Mouse (Mus musculus): Measurements from ENCODE around the gene Dnajc5. TPM values are rescaled to one million over a fixed set of nuclear protein-coding genes. Genes with fewer than 3 reads are reported as not detected.

Gene Dnajc5
- total RNA-seq (2021): 100 to 1,000 TPM in 1 of 2 experiments, 10 to 100 TPM in 1; 96.7 to 104 TPM

GRCm38 (mm10) chr2:181520118-181520935 lies at the start of gene Dnajc5:
Gene Dnajc5, plus strand, starts transcription at chr2:181520485.
- peak; percentile 98 to 99 for DNase-seq
- intact Hi-C loops (cut with DNase I): loop anchor here (2.0 kb wide), 3 partner anchors 50 to 62 kb away; partner anchors contain the start of gene Zbtb46

GRCm38 (mm10) chr2:181471246-181471645 lies 49.0 kb upstream of the Dnajc5 start:
- peak; percentile 81 to 83 for DNase-seq
- intact Hi-C loops (cut with DNase I): no loop called here

GRCm38 (mm10) chr2:181472256-181472827 lies 47.9 kb upstream of the Dnajc5 start:
- intact Hi-C loops (cut with DNase I): no loop called here
- DNase-seq: peak in 1 of 2 experiments; percentile 26

DNA sequence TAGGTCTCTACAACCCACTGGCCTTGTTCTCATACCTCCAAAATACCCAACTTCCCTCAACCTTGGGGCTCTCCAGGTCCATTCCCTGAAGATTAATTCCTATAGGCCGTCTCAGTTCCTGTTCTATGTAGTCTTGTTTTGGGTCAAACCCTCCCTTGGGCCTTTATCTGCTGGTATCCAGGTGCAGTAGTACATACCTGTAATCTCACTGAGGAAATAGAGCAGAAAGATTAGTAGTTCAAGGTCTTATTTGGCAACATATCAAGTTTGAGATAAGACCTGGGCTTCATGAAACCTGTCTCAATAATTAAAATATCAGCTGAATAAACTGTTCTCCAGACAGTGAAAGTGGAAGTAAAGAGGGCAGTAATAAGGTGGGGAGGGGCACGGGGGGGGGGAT lies 37.2 kb upstream of the Dnajc5 start:
- no peak for DNase-seq
- intact Hi-C loops (cut with DNase I): loop anchor here (2.0 kb wide), 1 partner anchor 72 kb away; no protein-coding TSS in a partner anchor

DNA sequence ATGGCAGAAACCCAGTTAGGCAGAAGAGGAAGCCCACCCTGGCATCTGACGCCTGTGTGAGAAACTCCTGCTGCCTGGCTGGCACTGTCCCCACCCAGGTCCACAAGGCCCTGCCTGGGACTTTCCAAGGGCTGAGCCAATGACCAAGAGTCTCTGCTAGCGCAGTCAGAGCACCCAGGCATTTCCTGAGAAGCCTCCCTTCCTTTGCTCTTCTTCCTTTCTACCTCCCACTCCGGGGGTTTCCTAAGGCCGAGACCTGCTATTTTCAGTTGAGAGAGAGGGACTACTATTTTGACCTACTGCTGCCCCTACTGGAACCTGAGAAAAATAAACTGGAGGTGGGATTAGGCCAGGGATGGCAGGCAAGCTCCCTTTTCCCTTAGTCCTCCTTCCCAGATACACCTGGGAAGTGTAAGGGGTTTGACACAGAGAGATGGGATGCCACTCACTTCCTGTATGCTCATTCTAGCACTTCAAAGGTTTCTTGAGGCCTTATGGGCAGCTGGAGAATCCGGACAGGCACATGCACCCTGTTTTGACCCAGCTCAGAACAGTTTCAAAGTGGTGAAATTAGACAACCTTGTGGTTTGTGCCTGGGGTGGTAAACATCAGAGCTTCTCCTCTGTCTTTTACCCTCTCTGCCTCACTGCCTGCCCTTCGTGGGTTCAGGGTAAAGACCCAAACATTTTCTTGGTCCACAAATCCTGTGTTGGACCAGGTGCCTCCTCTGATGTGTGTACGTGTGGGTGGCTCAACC lies 36.5 kb upstream of the Dnajc5 start:
- DNase-seq: peak; percentile 66 to 73
- intact Hi-C loops (cut with DNase I): loop anchor here (2.0 kb wide), 1 partner anchor 73 kb away; no protein-coding TSS in a partner anchor

- intact Hi-C loops (cut with DNase I): no loop called here
- DNase-seq: peak in 1 of 2 experiments; percentile 41
Observed at GRCm38 (mm10) chr2:181484456-181485233, 35.6 kb upstream of the Dnajc5 start.

DNA sequence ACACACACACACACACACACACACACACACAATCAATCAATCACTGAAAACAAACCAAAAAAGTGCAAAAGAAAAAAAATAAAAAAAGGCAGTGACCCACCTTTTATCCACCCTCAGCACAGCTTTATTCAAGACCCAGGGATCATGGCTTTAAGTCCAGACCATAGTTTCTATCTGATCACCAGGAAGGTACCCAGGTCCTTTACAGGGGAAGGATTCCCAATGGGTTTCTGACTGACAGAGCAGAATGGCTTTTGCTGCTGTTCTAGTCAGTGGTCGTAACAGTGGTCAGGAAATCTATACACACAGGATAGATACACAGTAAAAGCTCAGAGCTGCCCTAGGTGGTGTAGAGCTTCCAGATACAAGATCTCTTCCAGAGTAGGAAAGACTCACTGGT lies 34.5 kb upstream of the Dnajc5 start:
- DNase-seq: no peak
- intact Hi-C loops (cut with DNase I): no loop called here

DNA sequence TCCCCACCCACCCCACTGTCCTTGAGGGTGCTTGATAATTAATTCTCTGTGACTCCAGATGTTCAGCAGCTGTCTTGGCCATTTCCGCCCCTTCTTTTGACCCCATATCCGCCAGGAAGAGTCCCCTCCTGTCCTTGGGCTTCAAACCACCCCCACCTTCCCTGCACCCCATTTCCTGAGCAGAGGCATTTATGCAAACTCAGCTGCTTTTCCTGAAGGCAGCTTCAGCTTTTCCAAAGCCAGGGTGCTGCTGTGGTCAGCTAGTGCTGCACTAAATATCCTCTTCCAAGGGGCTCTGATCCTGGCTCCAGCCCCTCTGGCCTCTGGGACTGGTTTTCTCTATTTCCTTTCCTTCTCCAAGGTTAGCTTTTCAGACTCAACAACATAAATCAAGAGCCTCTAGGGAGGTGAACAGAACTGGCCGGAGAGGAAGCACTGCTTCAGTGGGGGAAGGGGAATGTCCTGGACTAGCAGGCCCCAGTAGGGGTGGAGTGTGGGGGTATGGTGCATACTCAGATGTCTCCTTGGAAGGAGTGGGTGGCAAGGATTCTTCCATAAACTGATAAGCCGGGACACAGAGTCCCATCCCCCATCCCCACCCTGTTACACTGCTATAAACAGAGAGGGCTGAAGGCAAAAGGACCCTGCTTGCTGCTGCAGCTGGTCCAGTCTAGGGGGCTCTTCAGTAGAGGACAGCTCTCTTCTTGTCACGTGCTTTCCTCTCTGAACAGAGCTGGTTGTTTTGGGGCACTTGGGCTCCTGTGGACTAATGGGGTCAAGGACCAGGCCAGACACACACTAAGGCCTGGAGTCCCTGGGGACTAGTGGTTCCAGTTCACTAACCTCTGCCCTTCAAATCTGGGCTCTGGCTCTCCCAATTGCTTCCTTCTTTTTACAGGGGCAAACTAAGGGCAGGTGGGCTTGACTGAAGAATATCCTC lies 32.7 kb upstream of the Dnajc5 start:
- DNase-seq: peak; percentile 69 to 73
- intact Hi-C loops (cut with DNase I): no loop called here

DNA sequence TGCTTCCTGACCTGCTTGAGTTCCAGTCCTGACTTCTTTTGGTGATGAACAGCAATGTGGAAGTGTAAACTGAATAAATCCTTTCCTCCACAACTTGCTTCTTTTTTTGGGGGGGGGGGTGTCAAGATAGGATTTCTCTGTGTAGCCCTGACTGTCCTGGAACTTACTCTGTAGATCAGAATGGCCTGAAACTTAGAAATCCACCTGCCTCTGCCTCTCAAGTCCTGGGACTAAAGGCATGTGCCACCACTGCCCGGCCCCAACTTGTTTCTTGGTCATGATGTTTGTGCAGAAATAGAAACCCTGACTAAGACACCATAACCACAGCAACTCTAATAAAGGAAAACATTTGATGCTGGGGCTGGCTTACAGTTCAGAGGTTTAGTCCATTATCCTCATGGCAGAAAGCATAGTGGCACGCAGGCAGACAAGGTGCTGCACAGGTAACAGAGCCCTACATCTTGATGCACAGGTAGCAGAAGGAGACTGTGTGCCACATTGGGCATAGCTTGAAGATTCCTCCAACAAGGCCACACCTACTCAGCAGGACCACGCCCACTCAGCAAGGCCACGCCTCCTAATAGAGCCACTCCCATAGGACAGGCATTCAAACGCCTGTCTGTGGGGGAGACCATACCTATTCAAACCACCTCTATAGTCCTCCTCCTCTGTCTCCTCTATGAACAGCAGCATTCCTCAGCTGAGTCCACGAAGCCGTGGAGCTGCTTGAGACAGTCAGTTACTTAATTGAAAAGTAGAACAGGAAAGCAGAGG lies 28.7 kb upstream of the Dnajc5 start:
- intact Hi-C loops (cut with DNase I): no loop called here
- peak in 1 of 2 experiments; percentile 32 for DNase-seq

DNA sequence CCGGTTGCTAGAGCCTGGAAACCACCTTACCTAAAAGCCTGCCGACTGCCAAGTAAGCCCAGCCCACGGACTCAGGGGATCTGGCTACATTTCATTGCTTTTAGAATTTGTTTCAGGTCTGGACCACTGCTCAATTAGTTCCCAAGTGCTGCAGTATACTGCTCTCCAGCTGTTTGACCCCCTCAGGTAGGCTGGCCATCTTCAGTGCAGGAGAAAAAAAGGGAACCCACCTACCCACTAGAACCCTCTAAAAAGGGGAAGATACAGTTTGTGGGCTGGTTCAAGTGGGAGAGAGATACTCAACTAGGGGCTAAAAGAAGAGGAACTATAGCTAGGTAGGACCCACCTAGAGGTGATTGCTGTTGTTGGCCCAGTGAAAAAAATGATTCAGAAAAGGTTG lies 28.1 kb upstream of the Dnajc5 start:
- intact Hi-C loops (cut with DNase I): no loop called here
- DNase-seq: no peak

GRCm38 (mm10) chr2:181493156-181493927 lies 26.9 kb upstream of the Dnajc5 start, which contains the start of gene Abhd16b:
Gene Abhd16b, plus strand, starts transcription at chr2:181493206.
- intact Hi-C loops (cut with DNase I): no loop called here
- DNase-seq: no peak

- intact Hi-C loops (cut with DNase I): no loop called here
Observed at GRCm38 (mm10) chr2:181494266-181494945, 25.9 kb upstream of the Dnajc5 start.

DNA sequence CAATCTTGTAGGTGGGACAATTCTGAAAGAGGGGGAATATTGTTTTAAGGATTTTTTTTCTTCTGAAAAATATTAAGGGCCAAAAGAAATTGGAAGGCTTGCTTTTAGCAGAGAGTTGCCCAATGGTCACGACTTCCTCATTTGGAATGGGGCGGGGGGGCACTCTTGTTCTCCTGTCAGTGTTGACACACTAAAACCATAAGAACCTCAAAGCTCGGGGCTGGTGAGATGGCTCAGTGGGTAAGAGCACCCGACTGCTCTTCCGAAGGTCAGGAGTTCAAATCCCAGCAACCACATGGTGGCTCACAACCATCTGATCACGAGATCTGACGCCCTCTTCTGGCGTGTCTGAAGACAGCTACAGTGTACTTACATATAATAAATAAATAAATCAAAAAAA lies 24.4 kb upstream of the Dnajc5 start:
- DNase-seq: peak in 1 of 2 experiments; percentile 15
- intact Hi-C loops (cut with DNase I): loop anchor here (2.0 to 5.0 kb wide), 3 partner anchors 37 to 309 kb away; partner anchors contain the start of genes Ppdpf and Zbtb46

More at GRCm38 (mm10) chr2:181494266-181494945, 25.9 kb upstream of the Dnajc5 start:
- DNase-seq: no peak

DNA sequence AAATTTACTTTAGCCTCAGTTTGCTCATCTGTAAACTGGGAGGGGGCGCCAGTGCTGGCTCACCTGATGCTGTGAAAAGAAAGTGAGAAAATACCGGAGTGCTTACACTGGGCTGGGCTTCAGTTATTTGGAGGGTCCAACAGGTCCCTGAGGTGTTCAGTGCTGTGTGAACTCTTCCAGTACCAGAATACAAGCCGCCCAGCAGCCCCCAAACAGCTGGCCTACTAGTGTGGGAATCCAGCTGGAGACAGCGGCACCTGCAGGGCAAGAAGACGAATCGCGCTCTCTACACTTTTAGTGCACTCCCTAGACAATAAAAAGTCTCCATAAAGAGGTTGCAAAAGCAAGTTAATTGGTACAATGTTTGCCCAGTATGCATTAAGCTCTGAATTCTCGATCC lies 24.0 kb upstream of the Dnajc5 start:
- intact Hi-C loops (cut with DNase I): loop anchor here (2.0 to 5.0 kb wide), 3 partner anchors 37 to 309 kb away; partner anchors contain the start of genes Ppdpf and Zbtb46
- peak; percentile 76 to 85 for DNase-seq

GRCm38 (mm10) chr2:181496831-181497547 lies 23.3 kb upstream of the Dnajc5 start, which contains the start of gene Tpd52l2:
Gene Tpd52l2, plus strand, starts transcription at chr2:181497142.
- intact Hi-C loops (cut with DNase I): loop anchor here (1.0 to 5.0 kb wide), 4 partner anchors 38 to 310 kb away; partner anchors contain the start of genes Ppdpf and Zbtb46
- peak; percentile 96 for DNase-seq

- intact Hi-C loops (cut with DNase I): loop anchor here (1.0 to 5.0 kb wide), 4 partner anchors 39 to 310 kb away; partner anchors contain the start of genes Ppdpf and Zbtb46
Observed at GRCm38 (mm10) chr2:181497548-181497875, 22.8 kb upstream of the Dnajc5 start.

More at GRCm38 (mm10) chr2:181497548-181497875, 22.8 kb upstream of the Dnajc5 start:
- peak; percentile 73 to 75 for DNase-seq

Measured in heart, postnatal 10 days (tissue).